Mouse (Mus musculus) limb, embryonic 15.5 days (tissue): ENCODE results near the gene Hectd2. TPM values are rescaled to one million over a fixed set of nuclear protein-coding genes. Genes with fewer than 3 reads are reported as not detected.

Experiments used
- ATAC-seq: fragments of 200-750 bp; cut with Nextera tagmentation; 2 replicates; pipeline ENCODE4 v1.8.0; 2017; ENCODE audit warnings: low read depth, moderate TSS enrichment; ENCODE audit not compliant: insufficient number of reproducible peaks, low FRiP score, low TSS enrichment
- H3K27ac ChIP-seq: fragments of 300-500 bp; sonication (generic); 2 replicates; pipeline ENCODE4 v1.5.1; 2015; ENCODE audit warnings: moderate library complexity, mild to moderate bottlenecking, inconsistent platforms
- H3K27me3 ChIP-seq: fragments of 300-500 bp; sonication (generic); 2 replicates; pipeline ENCODE4 v1.6.1; 2015; ENCODE audit warnings: inconsistent platforms
- H3K36me3 ChIP-seq: fragments of 300-500 bp; sonication (generic); 2 replicates; pipeline ENCODE4 v1.6.1; 2015; ENCODE audit warnings: inconsistent platforms
- H3K4me1 ChIP-seq: fragments of 300-500 bp; sonication (generic); 2 replicates; pipeline ENCODE4 v1.6.1; 2015; ENCODE audit warnings: inconsistent platforms
- H3K4me2 ChIP-seq: fragments of 300-500 bp; sonication (generic); 2 replicates; pipeline ENCODE4 v1.6.1; 2015; ENCODE audit warnings: mild to moderate bottlenecking, inconsistent platforms
- H3K4me3 ChIP-seq: fragments of 300-500 bp; sonication (generic); 2 replicates; pipeline ENCODE4 v1.5.1; 2015; ENCODE audit warnings: mild to moderate bottlenecking, inconsistent platforms
- H3K9ac ChIP-seq: fragments of 300-500 bp; sonication (generic); 2 replicates; pipeline ENCODE4 v1.6.1; 2015; ENCODE audit warnings: inconsistent platforms
- H3K9me3 ChIP-seq: fragments of 300-500 bp; sonication (generic); 2 replicates; pipeline ENCODE4 v1.6.1; 2016; ENCODE audit warnings: inconsistent platforms
- WGBS: fragments of 180-500 bp; shearing (Covaris S2); methylation state at CpG from one replicate; pipeline ENCODE4 v1.1.7; 2015; 5-methylcytosine and 5-hydroxymethylcytosine counted together
- polyA plus RNA-seq: library from polyadenylated mRNA; unstranded; fragments of >200 nt; fragmentation: Nextera tagmentation; extraction: Ambion mirVana; gene quantifications from 2 replicates; pipeline ENCODE4 v1.2.1, GENCODE M21; 2015

Gene Hectd2
- polyA plus RNA-seq, 1 experiment from 2014 or later: 4.5 TPM

- no peaks in the 10 kb centered on the region for H3K36me3 ChIP-seq
- no peak overlapping the region for H3K27ac ChIP-seq
- no peak for ATAC-seq
- H3K4me3 ChIP-seq: no peak overlapping the region
- no peak overlapping the region for H3K4me2 ChIP-seq
- H3K4me1 ChIP-seq: no peaks in the 10 kb centered on the region
- H3K9ac ChIP-seq: no peak overlapping the region
- H3K9me3 ChIP-seq: no peaks in the 10 kb centered on the region
- WGBS: 83% methylated on average over 7 of the region's 7 CpGs
- H3K27me3 ChIP-seq: no peaks in the 10 kb centered on the region
Measured at GRCm38 (mm10) chr19:36665206-36665605, 110.8 kb downstream of the Hectd2 start.

- H3K9ac ChIP-seq: no peak overlapping the region
- no peak overlapping the region for H3K27ac ChIP-seq
- no peaks in the 10 kb centered on the region for H3K36me3 ChIP-seq
- no peaks in the 10 kb centered on the region for H3K4me1 ChIP-seq
- WGBS: 66% methylated on average over 5 of the region's 5 CpGs
- ATAC-seq: no peak
- H3K27me3 ChIP-seq: no peaks in the 10 kb centered on the region
- no peak overlapping the region for H3K4me2 ChIP-seq
- H3K4me3 ChIP-seq: no peak overlapping the region
- H3K9me3 ChIP-seq: no peaks in the 10 kb centered on the region
Measured at GRCm38 (mm10) chr19:36665641-36666040, 111.2 kb downstream of the Hectd2 start.

GRCm38 (mm10) chr19:36666471-36666870, 112.0 kb downstream of the Hectd2 start:
- H3K9me3 ChIP-seq: no peaks in the 10 kb centered on the region
- no peak overlapping the region for H3K9ac ChIP-seq
- no peaks in the 10 kb centered on the region for H3K4me1 ChIP-seq
- 84% methylated on average over 5 of the region's 5 CpGs for WGBS
- H3K4me2 ChIP-seq: no peak overlapping the region
- no peaks in the 10 kb centered on the region for H3K36me3 ChIP-seq
- no peaks in the 10 kb centered on the region for H3K27me3 ChIP-seq
- no peak overlapping the region for H3K4me3 ChIP-seq
- ATAC-seq: no peak
- no peak overlapping the region for H3K27ac ChIP-seq

GRCm38 (mm10) chr19:36667368-36667767, 112.9 kb downstream of the Hectd2 start:
- Histone ChIP-seq H3K27me3 (no peaks in the 10 kb centered on the region), H3K9ac (no peak overlapping the region), H3K27ac (no peak overlapping the region), H3K4me2 (no peak overlapping the region), H3K4me3 (no peak overlapping the region), H3K9me3 (no peaks in the 10 kb centered on the region), H3K4me1 (no peaks in the 10 kb centered on the region), H3K36me3 (no peaks in the 10 kb centered on the region)
- 89% methylated on average over 6 of the region's 6 CpGs for WGBS
- ATAC-seq: no peak

DNA sequence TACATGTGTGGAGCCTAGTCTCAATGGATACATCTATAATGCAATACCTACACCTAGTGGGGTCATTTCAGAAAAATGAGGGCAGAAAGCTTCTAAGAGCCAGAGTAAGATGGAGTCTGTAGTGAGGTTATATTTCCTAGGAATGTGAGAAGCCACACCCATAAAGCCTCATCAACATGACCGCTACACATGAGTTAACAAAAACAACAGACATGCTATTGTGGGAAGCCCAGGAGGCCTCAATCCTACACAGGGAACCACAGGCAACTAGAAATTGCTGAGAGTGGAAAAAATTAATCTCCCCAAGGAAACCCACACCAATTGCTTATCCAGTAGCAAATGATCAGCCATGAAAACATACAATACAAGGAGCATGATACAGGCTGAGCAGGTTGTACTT, 113.7 kb downstream of the Hectd2 start:
- Histone ChIP-seq H3K9me3 (no peaks in the 10 kb centered on the region), H3K4me2 (no peak overlapping the region), H3K4me3 (no peak overlapping the region), H3K27ac (no peak overlapping the region), H3K9ac (no peak overlapping the region), H3K4me1 (no peaks in the 10 kb centered on the region), H3K27me3 (no peaks in the 10 kb centered on the region), H3K36me3 (no peaks in the 10 kb centered on the region)
- 71% methylated on average over 1 of the region's 1 CpGs for WGBS
- no peak for ATAC-seq

GRCm38 (mm10) chr19:36668881-36669639, 114.6 kb downstream of the Hectd2 start:
- ATAC-seq: no peak
- Histone ChIP-seq H3K9me3 (no peaks in the 10 kb centered on the region), H3K36me3 (no peaks in the 10 kb centered on the region), H3K4me2 (no peak overlapping the region), H3K4me3 (no peak overlapping the region), H3K27me3 (no peaks in the 10 kb centered on the region), H3K9ac (no peak overlapping the region), H3K4me1 (no peaks in the 10 kb centered on the region), H3K27ac (no peak overlapping the region)
- WGBS: 73% methylated on average over 2 of the region's 2 CpGs

DNA sequence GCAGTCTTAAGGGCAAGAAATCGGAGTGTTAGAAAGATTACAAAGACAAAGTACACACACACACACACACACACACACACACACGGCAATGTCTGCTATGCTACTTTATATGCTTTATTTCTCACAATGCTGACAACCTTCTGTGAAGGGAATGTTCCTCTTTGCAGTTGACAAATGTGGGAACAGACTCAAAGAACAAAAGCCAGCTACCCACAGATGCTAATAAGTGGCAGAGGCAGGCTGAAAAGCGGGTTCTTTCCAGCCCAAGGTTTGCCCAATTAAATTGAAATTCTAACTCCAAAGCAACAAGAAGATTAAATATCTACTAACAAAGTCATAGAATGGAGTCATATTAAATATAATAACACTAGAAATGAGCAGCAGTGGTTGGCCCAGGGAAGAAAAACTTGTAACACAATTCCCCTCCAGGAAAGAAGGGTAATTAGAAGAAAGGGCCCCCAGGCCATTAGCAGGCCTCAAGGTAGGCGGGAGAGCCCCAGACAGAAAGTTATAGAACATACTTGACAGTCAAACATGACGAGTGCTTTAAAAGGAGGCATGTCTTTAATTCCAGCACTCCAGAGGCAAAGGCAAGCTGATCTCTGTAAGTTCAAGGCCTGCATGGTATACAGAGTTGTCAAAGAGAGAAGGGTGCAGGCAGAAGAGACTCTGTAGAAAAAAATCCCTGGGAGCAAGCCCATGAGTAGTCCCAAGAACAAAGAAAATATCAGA, 115.4 kb downstream of the Hectd2 start:
- Histone ChIP-seq H3K27me3 (no peaks in the 10 kb centered on the region), H3K9me3 (no peaks in the 10 kb centered on the region), H3K27ac (no peak overlapping the region), H3K4me1 (no peaks in the 10 kb centered on the region), H3K9ac (no peak overlapping the region), H3K4me2 (no peak overlapping the region), H3K4me3 (no peak overlapping the region), H3K36me3 (no peaks in the 10 kb centered on the region)
- WGBS: 38% methylated on average over 5 of the region's 5 CpGs
- ATAC-seq: no peak

Other genes with a start within 250 kb of the Hectd2 start
- gene Pcgf5, start 206.3 kb upstream of the Hectd2 start, polyA plus RNA-seq: 8.5 and 8.9 TPM in 2 replicates
- gene Ppp1r3c, start 182.0 kb downstream of the Hectd2 start, polyA plus RNA-seq: 20.6 and 21.4 TPM in 2 replicates